Mouse (Mus musculus) A20 (cell line): ENCODE results near the gene Casp7.
A peak's percentile ranks its signal among the peaks of the same experiment; 100 is the strongest.

Experiments
- DNase-seq: peaks from one replicate; pipeline ENCODE4 v3.0.0-alpha.2; 2011; ENCODE audit warnings: low read depth, low spot score

Casp7 gene

DNA sequence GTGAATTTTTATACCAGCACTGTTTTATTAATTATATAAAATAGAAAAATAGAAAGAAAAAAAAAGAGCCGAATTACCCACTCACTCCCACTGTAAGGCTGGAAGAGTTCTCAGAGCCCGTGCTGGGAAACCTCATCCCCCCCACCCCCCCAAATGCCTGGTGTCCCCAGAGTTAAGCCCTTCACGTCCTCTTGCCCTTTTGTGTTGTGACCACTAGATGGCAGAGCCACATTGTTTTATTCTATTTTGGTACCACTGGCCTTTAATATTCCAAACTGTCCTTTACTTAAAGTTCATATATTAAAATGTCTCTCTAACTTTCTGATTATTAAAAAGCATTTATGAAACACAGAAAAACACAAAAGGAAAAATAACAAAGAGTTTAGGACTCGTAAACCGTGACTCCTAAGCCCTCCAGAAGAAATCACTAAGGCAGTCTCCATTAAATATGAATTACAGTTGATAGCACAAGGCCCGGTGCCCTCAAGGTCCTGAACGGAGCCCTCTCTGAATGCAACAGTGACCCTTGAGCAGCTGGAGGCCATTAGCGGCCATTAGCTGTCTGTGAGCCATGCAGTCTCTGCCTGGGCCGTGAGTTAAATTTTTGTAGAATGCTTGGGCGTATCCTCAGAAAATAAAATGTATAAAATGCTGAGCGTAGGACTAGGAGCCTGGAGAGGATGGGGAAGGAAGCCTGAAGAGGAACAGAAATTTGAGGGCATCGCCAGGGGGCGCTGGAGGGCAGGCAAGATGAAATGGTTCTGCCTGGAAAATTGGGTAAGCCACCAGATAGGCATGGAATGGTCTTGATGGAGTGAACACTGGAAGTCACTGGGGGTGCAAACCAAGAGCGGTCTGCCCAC is 25.8 kb downstream of the Casp7 start:
- peak; percentile 50 for DNase-seq

DNA sequence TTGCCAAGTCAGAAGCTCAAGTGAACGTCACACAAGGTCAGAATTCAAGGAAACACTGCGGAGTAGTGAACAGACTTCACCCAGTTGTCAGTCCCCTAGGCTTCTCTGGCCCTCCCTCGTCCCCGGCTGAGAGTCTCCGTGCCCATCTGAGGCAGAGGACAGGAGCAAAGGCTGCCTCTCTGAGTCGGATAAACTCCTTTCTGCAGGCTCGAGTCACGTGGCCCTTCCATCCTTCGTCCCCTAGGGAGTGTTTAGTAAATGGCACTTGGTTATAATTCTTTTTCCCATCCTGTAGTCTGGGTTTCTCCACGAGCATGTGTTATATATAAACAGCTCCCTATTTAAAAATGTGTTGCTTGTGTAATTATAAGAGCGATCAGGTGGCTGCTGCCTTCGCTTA is 26.4 kb downstream of the Casp7 start:
- DNase-seq, result no peak

DNA sequence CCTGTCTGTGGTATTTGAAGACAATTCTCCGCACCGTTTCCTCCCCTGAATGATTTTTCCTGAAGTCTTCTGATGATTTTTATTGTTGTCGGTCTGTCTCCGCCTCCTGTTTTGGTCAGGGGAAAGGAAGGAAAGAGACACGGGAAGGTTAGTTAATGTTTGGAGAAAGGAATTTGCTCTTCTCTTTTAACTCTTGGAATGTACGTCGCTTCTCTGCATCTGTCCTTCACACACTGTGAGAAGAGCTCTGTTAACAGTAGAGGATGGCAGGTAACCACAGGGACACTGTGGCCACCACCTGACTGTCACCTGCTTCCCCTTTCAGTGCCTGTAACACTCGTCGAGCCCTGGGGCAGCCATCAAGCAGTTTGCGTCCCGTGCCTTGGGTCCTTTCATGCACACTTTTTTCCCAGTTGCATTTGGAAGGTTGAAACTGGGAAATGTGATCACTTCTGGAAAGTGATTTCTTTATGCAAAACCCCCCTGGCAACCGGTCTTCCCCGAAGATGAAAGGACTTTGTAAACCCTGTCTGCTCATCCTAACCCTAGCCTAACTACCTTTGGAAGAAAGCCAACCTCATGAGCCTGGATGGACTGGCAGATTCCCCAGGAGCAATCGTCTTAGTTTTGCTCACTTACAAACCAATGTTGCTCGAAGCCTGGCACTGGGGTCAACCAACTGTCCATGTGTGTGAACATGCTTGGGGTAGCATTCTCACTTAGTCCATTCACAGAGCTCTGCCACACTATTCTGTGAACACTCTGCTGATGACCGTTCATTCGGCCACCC is 27.9 kb downstream of the Casp7 start:
- DNase-seq, result no peak

DNA sequence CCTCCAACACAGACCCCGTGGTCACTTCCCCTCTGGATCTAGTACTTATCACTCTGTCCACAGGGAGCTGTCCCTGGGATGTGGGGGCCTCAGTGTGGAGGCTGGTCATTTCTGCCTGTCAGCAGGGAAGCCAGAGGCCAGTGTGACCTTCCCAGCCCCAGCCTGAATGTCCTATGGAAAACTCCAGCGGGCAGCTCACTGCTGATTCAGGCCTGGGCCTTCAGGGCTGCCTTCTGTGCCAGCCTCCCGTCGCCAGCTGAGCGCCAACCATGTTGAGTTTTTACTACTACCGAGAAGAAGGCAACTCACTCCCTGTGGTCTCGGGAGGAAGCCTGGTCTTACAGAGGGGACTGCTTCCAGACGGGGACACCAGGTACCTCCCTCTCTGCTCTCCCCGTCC is 28.6 kb downstream of the Casp7 start:
- no peak for DNase-seq

DNA sequence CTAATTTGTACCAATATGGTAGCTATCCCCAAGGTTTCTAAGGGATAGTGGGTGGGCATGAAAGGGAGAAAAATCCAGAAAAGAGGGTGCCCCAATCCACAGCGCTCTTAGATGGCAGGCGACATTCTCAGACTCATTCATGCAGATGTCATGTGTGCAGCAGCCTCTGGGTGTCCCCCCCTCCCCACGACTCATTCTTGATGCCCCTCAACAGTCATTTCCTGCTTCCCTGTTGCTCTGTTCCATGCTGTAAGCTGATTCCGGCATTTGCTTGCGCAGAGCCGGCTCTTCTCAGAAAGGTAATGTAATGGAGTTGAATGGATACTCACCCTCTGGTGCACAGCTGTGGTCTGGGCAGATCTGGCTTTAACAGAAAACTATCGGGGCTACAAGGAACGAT is 33.4 kb downstream of the Casp7 start:
- no peak for DNase-seq

DNA sequence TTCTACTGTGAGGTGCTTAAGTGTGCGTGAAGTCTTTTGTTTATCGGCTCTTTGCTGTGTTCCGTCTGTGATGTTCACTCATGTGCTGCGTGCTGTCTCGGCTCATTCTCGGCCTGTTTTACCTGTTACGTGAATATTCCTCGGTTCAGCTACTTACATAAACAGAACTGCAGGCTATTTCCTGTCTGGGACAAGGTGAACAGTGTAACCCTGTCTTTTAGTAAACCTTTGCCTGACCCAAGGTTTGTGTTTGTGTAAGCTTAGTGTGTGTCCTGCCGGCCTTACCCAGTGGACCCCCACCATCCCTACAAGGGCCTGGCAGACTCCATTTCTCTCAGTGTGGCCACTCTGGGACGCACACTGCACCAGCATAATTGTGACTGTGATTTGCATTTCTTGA is 35.8 kb downstream of the Casp7 start:
- DNase-seq, result no peak

DNA sequence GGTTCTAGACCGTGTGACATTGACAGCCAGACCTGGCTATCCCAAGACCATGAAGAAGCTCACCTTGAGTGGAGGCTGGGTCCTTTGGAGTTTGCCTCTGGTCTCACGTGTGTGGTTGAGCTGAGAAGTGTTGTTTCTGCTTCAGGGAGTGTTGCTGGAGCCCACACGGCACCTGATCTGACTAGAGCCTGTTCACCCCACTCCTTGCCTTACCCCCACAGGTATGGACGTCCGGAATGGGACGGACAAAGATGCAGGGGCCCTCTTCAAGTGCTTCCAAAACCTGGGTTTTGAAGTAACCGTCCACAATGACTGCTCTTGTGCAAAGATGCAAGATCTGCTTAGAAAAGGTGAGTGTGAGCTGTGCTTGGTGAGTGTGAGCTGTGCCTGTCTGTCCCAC is 36.7 kb downstream of the Casp7 start:
- DNase-seq, result no peak

DNA sequence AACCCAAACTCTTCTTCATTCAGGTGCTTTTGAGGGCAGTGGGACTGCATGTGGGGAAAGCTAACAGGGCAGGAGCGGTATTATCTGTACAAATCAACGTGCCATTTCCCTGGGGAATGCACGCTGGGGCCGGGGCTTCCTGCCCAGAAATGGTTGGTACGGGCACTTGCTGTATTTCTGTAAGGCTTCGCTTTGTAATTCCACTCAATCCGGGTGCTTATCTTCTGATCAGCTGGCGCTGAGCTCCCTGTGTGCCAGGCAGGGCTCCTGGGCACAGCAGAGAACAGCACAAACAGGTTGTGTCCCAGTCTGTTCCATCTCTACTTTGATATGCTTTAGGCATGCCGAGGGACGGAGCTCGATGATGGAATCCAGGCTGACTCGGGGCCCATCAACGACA is 39.5 kb downstream of the Casp7 start:
- DNase-seq, result no peak

DNA sequence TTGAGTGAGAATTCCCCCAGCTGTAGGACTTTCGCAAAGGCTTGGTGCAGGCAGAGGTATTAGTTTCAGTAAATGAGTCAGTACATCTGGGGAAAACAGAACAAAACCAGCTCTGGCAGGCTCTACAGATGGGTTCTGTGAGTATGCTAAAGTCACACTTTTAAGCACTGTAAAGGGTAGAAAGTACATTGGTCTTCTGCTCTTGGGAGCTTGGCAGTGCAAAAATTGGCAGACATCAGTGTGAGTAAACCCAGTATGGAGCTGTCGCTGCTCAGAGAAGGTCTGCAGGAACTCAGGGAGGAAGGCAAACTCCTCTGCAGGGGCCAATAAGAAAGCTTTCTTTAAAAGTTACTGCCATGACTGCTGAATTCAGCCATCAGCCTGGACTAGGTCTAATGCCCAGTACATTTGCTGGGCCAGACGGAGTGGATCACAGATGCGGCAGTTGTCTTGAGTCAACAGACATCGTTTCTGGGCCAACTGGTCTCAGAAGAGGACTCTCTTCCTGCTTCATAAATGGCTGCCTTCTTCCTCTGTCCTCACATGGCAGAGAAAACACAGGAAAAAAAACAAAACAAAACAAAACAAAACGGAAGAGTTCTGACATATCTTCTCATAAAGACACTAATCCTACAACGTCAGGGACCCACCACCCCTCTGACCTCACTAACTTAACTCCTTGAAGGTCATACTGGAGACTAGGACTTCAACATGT is 41.6 kb downstream of the Casp7 start:
- no peak for DNase-seq

DNA sequence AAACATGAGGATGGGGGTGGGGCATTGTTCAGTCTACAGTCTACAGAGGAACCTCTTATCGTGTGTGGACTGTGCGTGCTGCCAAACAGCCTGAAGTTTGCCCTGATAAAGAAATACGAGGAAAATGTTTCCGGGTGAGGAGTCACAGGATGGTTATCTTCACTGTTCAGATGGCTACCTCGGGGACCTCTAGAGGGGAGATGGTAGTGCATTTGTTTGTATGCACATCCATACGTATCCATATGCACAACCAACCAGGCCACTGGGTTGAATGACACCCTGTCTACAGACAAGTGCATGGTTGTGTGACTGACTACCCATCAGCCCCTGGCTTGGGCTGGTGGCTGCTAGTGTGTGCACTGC is 42.1 kb downstream of the Casp7 start:
- DNase-seq, result no peak

DNA sequence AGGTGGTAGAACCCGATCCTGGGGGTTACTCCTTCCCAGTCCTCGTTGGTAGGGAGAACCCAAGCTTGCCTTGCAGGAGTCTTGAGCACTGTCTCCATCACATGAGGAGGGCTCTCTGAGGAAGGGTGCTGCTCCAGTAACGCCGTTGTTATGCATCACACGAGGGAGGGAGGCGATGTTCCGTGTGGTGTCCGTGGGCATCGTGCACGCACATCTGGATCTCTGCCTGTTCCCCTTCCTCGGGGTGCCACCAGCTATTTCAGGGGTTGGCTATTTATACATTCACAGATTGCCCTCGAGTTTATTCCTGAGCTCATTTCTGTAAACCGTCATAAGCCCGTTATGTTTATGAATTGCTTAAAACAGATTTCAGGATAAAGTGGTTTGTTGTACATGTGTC is 46.5 kb downstream of the Casp7 start:
- no peak for DNase-seq

DNA sequence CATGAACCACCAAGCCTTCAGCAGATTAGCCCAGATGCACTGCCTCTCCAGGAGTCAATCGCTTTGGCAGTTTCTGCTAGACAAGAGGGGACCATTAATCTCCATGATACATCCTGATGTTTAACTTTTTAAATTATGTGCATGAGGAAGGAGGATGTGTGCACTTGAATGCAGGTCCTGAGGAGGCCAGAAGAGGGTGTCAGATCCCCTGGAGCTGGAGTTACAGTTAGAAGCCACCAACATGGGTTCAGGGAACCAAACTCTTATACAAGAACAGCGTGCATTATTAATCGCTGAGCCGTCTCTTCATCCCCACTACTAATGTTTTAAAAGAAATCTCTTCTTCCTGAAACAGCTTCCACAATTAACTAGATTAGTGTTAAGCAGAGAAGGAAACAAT is 51.9 kb downstream of the Casp7 start:
- no peak for DNase-seq

DNA sequence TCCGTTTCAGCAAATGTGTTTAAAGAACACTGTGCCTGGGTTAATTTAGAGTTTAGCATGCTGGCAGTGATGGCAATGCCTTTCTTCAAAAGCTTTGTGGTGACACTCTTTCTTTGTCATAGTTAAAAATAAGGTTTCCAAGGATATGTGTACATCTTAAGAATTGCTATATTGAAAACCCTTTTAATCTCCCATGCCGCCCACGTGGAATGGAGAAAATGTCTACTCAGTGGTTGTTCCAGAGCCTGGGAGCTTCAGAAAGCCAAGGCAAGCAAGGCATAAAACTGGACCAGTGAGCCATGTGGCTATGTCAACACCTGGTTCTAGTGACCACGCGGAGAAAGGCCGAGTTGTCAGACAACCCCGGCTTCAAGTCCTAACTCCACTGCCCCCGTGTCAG is 52.6 kb downstream of the Casp7 start:
- no peak for DNase-seq

DNA sequence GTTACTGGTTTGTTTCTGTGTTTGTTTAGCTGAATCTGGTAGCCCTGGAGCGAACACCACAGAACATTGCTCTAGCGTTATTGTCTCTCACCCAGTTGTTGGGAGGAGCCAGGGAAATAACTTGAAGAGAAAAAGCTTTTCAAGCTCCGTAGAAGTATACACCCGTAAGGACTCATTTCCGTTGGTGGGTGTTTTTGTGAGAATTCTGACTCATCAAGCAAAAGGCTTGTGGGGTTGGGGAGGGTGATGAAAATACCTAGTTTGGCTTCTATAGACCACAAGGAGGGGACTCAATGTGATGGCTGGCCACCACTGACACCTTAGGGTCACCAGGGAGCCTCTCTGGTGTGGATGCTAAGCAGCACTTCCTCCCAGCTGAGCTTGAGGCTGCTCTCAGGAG is 54.0 kb downstream of the Casp7 start:
- DNase-seq, result no peak

DNA sequence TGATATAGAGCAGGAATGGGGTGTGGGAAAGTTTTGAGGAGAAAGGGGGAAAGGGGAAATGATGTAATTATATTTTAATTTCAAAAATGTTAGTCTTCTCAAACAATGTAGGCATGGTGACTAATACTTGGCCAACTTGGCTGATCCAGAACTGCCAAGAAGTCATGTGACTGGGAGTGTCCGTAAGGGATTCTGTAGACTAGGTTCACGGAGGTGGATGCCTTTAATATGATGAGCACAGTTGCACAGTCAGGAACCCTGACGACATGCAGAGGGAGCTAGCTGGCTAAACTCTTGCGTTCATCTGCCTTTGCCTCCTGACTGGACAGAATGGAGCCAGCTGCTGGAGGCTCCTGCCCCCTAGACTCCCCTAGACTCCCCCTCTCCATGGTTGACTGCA is 54.9 kb downstream of the Casp7 start:
- DNase-seq, result no peak

DNA sequence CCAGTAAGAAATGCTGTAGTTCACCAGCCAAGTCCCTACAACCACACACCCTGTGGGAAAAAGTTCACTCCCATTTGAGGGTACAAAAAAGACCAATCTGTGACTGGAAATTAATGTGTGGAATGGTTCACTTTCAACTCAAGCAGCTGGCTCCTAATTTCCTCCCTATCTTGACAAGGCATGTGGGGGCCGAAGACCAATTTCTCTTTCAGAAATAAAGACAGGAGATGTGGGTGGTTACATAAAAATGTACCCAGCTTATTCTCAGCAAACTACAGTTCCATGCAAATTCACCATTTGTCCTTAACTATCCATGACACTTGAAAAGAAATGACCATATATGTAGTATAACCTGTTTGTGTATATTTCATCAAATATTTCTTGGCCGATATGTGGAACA is 55.5 kb downstream of the Casp7 start:
- no peak for DNase-seq

DNA sequence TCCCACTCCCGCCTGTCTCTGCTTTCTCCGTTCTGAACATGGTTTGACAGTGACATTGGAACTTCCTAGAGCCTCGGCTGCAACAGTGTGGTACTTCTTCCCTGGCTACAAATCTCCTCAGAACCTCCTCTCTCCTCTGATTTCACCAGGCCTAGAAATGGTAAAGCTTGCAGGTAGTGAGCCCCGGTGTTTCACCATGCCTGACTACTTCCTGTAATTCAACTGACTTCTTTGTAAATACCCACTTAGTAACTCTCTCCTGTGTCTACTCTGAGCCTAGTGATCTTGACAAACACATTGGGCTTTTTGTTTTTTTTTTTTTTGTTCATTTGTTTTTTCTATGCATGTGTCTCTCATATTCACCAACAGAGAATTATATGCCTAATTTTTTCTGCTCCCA is 57.9 kb downstream of the Casp7 start:
- DNase-seq, result peak; percentile 19

DNA sequence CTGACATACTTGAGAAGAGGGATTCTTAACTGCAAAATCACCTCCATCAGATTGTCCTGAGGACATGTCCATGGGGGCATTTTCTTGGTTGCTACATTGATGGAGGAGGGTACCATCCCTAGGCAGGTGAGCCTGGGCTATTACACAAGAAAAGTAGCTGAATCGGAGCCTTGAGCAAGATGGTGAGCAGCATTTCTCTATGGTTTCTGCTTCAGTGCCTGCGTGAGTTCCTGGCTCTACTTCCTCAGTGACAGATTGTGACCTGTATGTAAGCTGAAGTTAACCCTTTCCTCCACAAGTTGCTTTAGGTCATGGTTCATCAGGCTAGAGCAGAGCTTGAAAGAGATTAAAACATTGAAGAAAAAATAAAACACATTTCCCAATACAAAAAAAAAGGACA is 58.4 kb downstream of the Casp7 start:
- DNase-seq, result peak; percentile 55

DNA sequence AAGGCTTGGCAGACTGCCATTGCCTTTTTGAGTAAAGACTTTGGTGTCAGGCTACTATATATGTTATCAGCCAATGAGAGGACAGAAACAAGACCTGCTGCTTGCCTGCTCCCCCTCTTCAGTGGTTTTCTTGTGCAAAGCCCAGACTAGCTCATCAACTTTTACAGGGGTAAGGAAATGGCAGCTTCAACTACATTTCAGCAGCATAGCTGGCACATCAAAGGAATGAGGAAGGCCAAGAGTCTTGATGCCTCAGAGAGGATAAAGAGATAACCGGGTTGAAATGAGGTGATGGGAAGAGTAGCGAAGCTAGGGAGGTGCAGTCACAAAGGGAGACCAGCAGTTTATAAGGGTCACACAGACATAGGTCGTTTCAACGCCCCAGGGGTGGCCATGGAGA is 60.6 kb downstream of the Casp7 start:
- DNase-seq, result no peak

DNA sequence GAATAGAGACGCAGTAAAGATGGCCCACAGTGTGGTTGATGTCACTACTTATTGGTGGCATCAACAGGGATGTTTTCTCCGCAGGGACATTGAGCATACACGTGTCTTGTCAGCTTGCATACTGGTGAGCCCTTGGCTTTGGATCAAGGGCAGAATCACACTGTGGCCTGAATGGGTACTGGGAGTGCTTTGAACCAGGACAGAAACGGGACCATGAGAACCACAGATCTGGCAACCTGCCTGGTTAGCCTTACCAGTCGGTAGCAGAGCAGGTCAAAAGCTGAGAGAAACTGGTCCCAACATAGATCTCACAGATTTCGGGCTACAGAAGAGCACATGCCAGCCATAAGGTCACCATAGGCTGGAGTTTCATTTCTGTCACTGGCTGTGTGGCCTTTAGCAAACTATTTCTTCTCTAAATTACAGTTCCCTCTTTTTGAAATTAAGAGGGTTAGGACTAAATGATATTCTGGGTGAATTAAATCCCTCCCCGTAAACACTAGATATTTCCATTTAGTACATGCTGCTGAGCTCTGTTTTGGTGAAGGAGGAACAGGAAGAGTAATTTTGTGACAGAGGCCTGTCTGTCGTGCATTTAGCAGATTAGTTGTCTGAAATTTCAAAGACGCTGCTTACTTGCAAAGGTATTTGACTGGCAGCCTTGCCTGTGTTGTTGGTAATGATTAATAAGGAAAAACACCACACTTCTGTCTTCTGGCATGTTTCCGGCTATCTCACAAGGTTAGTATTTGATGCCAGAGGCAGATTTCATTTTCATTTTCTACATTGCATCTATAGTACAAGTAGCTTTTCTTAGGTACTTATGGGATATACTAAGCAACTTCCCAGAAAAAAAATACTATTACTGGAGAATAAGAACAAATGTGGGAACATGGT is 62.5 kb downstream of the Casp7 start:
- no peak for DNase-seq

DNA sequence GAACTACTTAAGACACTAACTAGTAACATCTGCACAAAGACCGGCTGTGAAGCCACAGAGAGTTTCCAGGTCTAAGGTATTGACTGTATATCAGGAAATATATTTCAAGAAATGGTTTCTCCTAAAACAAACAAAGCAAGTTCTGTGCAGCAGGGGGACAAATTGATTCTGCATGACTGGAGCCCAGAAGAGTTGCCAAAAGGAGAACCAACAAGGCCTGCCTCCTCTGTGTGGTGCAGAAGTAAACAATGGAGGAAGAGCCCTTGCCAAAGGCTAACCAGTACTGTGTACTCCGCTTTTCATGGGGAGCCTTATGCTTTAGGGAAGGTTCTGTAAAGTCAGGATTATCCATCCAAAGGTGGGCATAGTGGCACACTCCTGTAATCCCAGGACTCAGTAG is 63.3 kb downstream of the Casp7 start:
- DNase-seq, result no peak
